In the genomic region with DNA sequence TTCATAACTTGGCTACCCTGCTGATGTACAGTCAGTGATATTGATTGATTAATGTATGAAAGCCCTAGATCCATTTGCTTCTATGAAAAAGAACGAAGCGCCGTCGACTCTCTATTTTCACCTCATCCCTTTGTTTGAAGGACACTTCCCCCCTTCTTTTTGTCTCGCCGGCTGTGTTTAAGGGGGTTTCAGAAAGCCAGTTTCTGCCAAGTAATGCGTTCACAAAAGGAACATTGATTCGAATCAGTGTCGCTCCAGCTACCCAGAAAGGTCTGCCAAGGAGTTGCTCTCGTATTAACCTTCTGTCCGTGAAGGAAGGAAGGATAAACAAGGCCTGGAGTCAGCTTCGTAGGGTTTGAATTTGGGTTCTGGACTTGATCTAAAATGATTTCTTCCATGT, we compare ENCODE assay signal across 8 mouse cellular contexts.
DNase-seq lines count a peak whose midpoint lies in the region; ATAC-seq lines count a peak whose summit lies in the region.
"Had no signal": no experiment of that assay in that cellular context is flagged by ENCODE, and none has a peak within 500 bp of the region (broad histone marks: within the 10 kb centered on the region; RNA-seq: fewer than 3 reads in every experiment).

No protein-coding gene starts in this region.

- H3K4me3 ChIP-seq in intestine, embryonic 14.5 days (ENCODE audit: low read depth, low read length) = no peak overlapping the region
- no peak overlapping the region for H3K4me3 ChIP-seq in intestine, embryonic 16.5 days (ENCODE audit: low read length)
- H3K4me3 ChIP-seq in embryonic facial prominence, embryonic 15.5 days (replicated peaks) = no peak overlapping the region
- no peak overlapping the region for H3K4me3 ChIP-seq in hindbrain, embryonic 14.5 days (replicated peaks; ENCODE audit: low read length)
- no peak overlapping the region for H3K4me3 ChIP-seq in neural tube, embryonic 15.5 days (replicated peaks)

- H3K9me3 ChIP-seq in intestine, embryonic 14.5 days (ENCODE audit: control insufficient read depth, low read length) = no peaks in the 10 kb centered on the region
- H3K9me3 ChIP-seq in intestine, embryonic 16.5 days (ENCODE audit: control insufficient read depth, low read length) = no peaks in the 10 kb centered on the region
- no peaks in the 10 kb centered on the region for H3K9me3 ChIP-seq in embryonic facial prominence, embryonic 15.5 days (replicated peaks)
- no peaks in the 10 kb centered on the region for H3K9me3 ChIP-seq in hindbrain, embryonic 14.5 days (ENCODE audit: control insufficient read depth, low read length)
- H3K9me3 ChIP-seq in neural tube, embryonic 15.5 days (replicated peaks) = no peaks in the 10 kb centered on the region

- H3K9ac ChIP-seq in intestine, embryonic 14.5 days (ENCODE audit: low read length) = no peak overlapping the region
- no peak overlapping the region for H3K9ac ChIP-seq in intestine, embryonic 16.5 days (ENCODE audit: low read depth, low read length)
- H3K9ac ChIP-seq in embryonic facial prominence, embryonic 15.5 days = no peak overlapping the region
- no peak overlapping the region for H3K9ac ChIP-seq in hindbrain, embryonic 14.5 days
- no peak overlapping the region for H3K9ac ChIP-seq in neural tube, embryonic 15.5 days (replicated peaks)

- H3K4me2 ChIP-seq in intestine, embryonic 14.5 days (ENCODE audit: low read length) = no peak overlapping the region
- H3K4me2 ChIP-seq in intestine, embryonic 16.5 days (ENCODE audit: low read depth, low read length) = no peak overlapping the region
- H3K4me2 ChIP-seq in embryonic facial prominence, embryonic 15.5 days (replicated peaks) = no peak overlapping the region
- no peak overlapping the region for H3K4me2 ChIP-seq in hindbrain, embryonic 14.5 days (replicated peaks)
- H3K4me2 ChIP-seq in neural tube, embryonic 15.5 days = no peak overlapping the region; the same call in 1 of the 2 replicates

- intact Hi-C loops in left cerebral cortex, postnatal 10 days (cut with DNase I) = no loop called here

- WGBS in intestine, embryonic 14.5 days = 64% methylated on average over 12 of the region's 12 CpGs
- 62% methylated on average over 12 of the region's 12 CpGs for WGBS in intestine, embryonic 16.5 days
- 75% methylated on average over 12 of the region's 12 CpGs for WGBS in embryonic facial prominence, embryonic 15.5 days
- WGBS in hindbrain, embryonic 14.5 days = 22% methylated on average over 12 of the region's 12 CpGs
- 24% methylated on average over 12 of the region's 12 CpGs for WGBS in neural tube, embryonic 15.5 days

- peak overlapping the region; percentile 65; the same call in 1 of the 2 replicates for H3K27ac ChIP-seq in intestine, embryonic 14.5 days (ENCODE audit: low read depth)
- no peak overlapping the region for H3K27ac ChIP-seq in intestine, embryonic 16.5 days (ENCODE audit: low read length)
- peak overlapping the region; percentile 25; the same call in 1 of the 2 replicates for H3K27ac ChIP-seq in embryonic facial prominence, embryonic 15.5 days (replicated peaks)
- peak overlapping the region; percentile 67 for H3K27ac ChIP-seq in hindbrain, embryonic 14.5 days
- H3K27ac ChIP-seq in neural tube, embryonic 15.5 days (replicated peaks) = peak overlapping the region; percentile 58; the same call in 1 of the 2 replicates
- H3K27ac ChIP-seq: kidney, postnatal 0 days had no signal

- no peak for ATAC-seq in intestine, embryonic 14.5 days (replicated peaks; ENCODE audit: low FRiP score, low TSS enrichment, low read depth)
- ATAC-seq in intestine, embryonic 16.5 days = no peak
- no peak for ATAC-seq in embryonic facial prominence, embryonic 15.5 days (ENCODE audit: insufficient number of reproducible peaks, low FRiP score, low TSS enrichment, low read depth)
- no peak for ATAC-seq in hindbrain, embryonic 14.5 days (ENCODE audit: low FRiP score)
- no peak for ATAC-seq in neural tube, embryonic 15.5 days (ENCODE audit: low FRiP score)
- ATAC-seq in erythroid progenitor cell, adult 5-6 weeks (replicated peaks; ENCODE audit: low FRiP score, poor library complexity, severe bottlenecking) = no peak

- no peaks in the 10 kb centered on the region for H3K27me3 ChIP-seq in intestine, embryonic 14.5 days (replicated peaks; ENCODE audit: control insufficient read depth, insufficient read depth, low read length)
- no peaks in the 10 kb centered on the region for H3K27me3 ChIP-seq in intestine, embryonic 16.5 days (replicated peaks; ENCODE audit: control insufficient read depth, insufficient read depth, low read length)
- no peaks in the 10 kb centered on the region for H3K27me3 ChIP-seq in embryonic facial prominence, embryonic 15.5 days
- no peaks in the 10 kb centered on the region for H3K27me3 ChIP-seq in hindbrain, embryonic 14.5 days (ENCODE audit: control insufficient read depth, insufficient read depth, low read length)
- H3K27me3 ChIP-seq in neural tube, embryonic 15.5 days (replicated peaks) = no peaks in the 10 kb centered on the region

- no peak for DNase-seq in intestine, embryonic 14.5 days (ENCODE audit: low spot score)
- no peak for DNase-seq in hindbrain, embryonic 14.5 days (ENCODE audit: low spot score)
- no peak for DNase-seq in left cerebral cortex, postnatal 10 days (ENCODE audit: extremely low spot score in 1 of 2, low spot score in 2 of 2)

- no peaks in the 10 kb centered on the region for H3K36me3 ChIP-seq in intestine, embryonic 14.5 days (ENCODE audit: control insufficient read depth, insufficient read depth, low read length)
- H3K36me3 ChIP-seq in intestine, embryonic 16.5 days (ENCODE audit: control insufficient read depth, insufficient read depth, low read length) = no peaks in the 10 kb centered on the region
- no peaks in the 10 kb centered on the region for H3K36me3 ChIP-seq in embryonic facial prominence, embryonic 15.5 days
- H3K36me3 ChIP-seq in hindbrain, embryonic 14.5 days (replicated peaks; ENCODE audit: control insufficient read depth, insufficient read depth) = no peaks in the 10 kb centered on the region
- H3K36me3 ChIP-seq in neural tube, embryonic 15.5 days = no peaks in the 10 kb centered on the region

- peaks cover 33% of the 10 kb centered on the region for H3K4me1 ChIP-seq in intestine, embryonic 14.5 days (replicated peaks; ENCODE audit: control insufficient read depth, insufficient read depth, low read length)
- peaks cover 25% of the 10 kb centered on the region for H3K4me1 ChIP-seq in intestine, embryonic 16.5 days (ENCODE audit: control insufficient read depth, insufficient read depth, low read length)
- peaks cover 33% of the 10 kb centered on the region for H3K4me1 ChIP-seq in embryonic facial prominence, embryonic 15.5 days
- peaks cover 43% of the 10 kb centered on the region for H3K4me1 ChIP-seq in hindbrain, embryonic 14.5 days (replicated peaks; ENCODE audit: control insufficient read depth, insufficient read depth, low read length)
- H3K4me1 ChIP-seq in neural tube, embryonic 15.5 days = peaks cover 55% of the 10 kb centered on the region
